Mouse (Mus musculus) forebrain, postnatal 0 days (tissue): Measurements from ENCODE around the gene Tpst1. TPM values are rescaled to one million over a fixed set of nuclear protein-coding genes. Genes with fewer than 3 reads are reported as not detected.

Experiments
- ATAC-seq: fragments of 200-750 bp; cut with Nextera tagmentation; 2 replicates; pipeline ENCODE4 v1.8.0; 2017; ENCODE audit warnings: mild to moderate bottlenecking, moderate library complexity
- DNase-seq: peaks from one replicate; pipeline ENCODE4 v3.0.0-alpha.2; 2015
- H3K27ac ChIP-seq: fragments of 300-500 bp; sonication (generic); 2 replicates; pipeline ENCODE4 v1.5.1; 2014; ENCODE audit warnings: low read depth, mild to moderate bottlenecking, antibody characterized with exemption, low read length, moderate library complexity, mixed read lengths
- H3K27me3 ChIP-seq: fragments of 300-500 bp; sonication (generic); 2 replicates; pipeline ENCODE4 v1.6.1; 2014; ENCODE audit warnings: mild to moderate bottlenecking, low read length, mixed read lengths; ENCODE audit not compliant: insufficient read depth
- H3K36me3 ChIP-seq: fragments of 300-500 bp; sonication (generic); 2 replicates; pipeline ENCODE4 v1.6.1; 2014; ENCODE audit warnings: mild to moderate bottlenecking, moderate library complexity; ENCODE audit not compliant: insufficient read depth
- H3K4me1 ChIP-seq: fragments of 300-500 bp; sonication (generic); 2 replicates; pipeline ENCODE4 v1.6.1; 2014; ENCODE audit warnings: antibody characterized with exemption; ENCODE audit not compliant: insufficient read depth
- H3K4me2 ChIP-seq: fragments of 300-500 bp; sonication (generic); 2 replicates; pipeline ENCODE4 v1.6.1; 2014; ENCODE audit warnings: low read depth, mild to moderate bottlenecking, moderate library complexity
- H3K4me3 ChIP-seq: fragments of 300-500 bp; sonication (generic); 2 replicates; pipeline ENCODE4 v1.5.1; 2014; ENCODE audit warnings: low read depth, low read length, mixed read lengths
- H3K9ac ChIP-seq: fragments of 300-500 bp; sonication (generic); 2 replicates; pipeline ENCODE4 v1.6.1; 2014; ENCODE audit warnings: mild to moderate bottlenecking
- H3K9me3 ChIP-seq: fragments of 300-500 bp; sonication (generic); 2 replicates; pipeline ENCODE4 v1.6.1; 2016; ENCODE audit warnings: low read length
- CTCF ChIP-seq: sonication (generic); IDR thresholded peaks from 2 replicates; pipeline ENCODE4 v1.5.1; 2016; ENCODE audit warnings: antibody characterized with exemption, control low read depth, low read depth
- WGBS: fragments of 180-500 bp; shearing (Covaris S2); extraction: QIAGEN DNeasy Blood & Tissue Kit; methylation state at CpG from one replicate; pipeline ENCODE4 v1.1.7; 2014; 5-methylcytosine and 5-hydroxymethylcytosine counted together
- polyA plus RNA-seq: library from polyadenylated mRNA; unstranded; fragments of >200 nt; fragmentation: Nextera tagmentation; extraction: Ambion mirVana; gene quantifications from 2 replicates; pipeline ENCODE4 v1.2.1, GENCODE M21; 2015
- total RNA-seq: library from RNA; depleted of rRNA; stranded (reverse); fragments of >200 nt; gene quantifications from 2 replicates; pipeline ENCODE4 v1.2.3, GENCODE M21; 2014

Tpst1 gene
- total and polyA plus RNA-seq, 2 experiments from 2014 or later, result 55.3 to 55.4 TPM

DNA sequence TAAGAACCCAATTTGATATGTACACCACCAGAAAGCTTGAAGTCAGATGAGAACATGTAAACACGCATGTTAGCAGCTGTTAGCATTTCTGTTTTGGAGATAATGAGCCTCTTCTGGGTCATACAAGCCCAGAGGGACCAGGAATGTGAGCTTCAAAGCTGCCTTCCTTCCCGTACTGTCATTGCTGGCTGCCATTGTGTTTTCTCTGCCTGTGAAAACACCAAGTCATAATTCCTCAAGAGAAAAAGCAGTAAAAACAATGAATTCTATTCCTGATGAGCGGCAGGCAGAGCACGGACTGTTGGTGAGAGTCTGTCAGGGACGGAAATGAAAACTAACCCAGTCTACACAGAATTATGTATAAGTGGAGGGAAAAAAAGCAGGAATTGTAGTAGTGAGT, 51.1 kb downstream of the Tpst1 start:
- 79% methylated on average over 5 of the region's 5 CpGs for WGBS
- no peak for TF ChIP-seq CTCF
- Histone ChIP-seq H3K9me3 (no peaks in the 10 kb centered on the region), H3K4me2 (no peak overlapping the region), H3K9ac (no peak overlapping the region), H3K36me3 (no peaks in the 10 kb centered on the region), H3K27me3 (no peaks in the 10 kb centered on the region), H3K27ac (no peak overlapping the region), H3K4me1 (no peaks in the 10 kb centered on the region), H3K4me3 (no peak overlapping the region)
- ATAC-seq, result no peak
- no peak for DNase-seq

DNA sequence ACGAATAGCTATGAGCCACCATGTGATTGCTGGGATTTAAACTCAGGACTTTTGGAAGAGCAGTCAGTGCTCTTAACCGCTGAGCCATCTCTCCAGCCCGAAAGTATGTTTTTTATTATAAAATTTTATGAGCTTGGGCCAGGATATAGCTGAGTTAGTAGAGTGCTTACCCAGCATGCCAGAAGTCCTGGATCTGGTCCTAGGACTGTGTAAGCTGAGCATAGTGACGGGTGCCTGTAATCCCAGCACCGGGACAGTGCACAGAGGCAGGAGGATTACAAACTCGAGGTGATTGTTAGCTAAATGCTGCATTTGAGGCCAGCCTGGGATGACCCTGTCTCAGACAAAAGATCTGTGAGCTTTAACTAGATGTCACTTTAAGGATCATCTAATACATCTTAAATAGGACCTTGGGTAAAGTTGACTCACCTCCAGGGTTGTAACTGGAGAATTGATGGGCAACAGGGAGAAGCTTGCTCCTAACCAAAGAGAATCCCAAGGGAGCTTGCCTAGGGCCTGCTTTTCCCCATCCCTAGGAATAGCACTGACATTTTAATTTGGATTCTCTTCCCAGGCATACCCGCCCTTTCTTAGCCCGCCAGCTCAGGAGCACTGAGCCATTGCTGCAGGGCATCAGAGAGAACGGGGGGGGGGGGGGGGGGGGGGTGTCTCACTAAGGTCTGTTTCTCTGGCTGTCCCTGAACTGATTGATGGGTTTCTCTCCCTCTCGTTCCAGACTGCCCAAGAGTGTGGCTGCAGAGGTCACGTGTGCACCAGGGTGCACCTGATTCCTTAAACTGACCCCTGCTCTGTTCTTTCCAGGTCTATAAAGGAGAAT, 55.8 kb downstream of the Tpst1 start:
- H3K4me2 ChIP-seq, result no peak overlapping the region
- DNase-seq (no peak), ATAC-seq (no peak)
- H3K9me3 ChIP-seq, result no peaks in the 10 kb centered on the region
- no peak overlapping the region for H3K9ac ChIP-seq
- no peaks in the 10 kb centered on the region for H3K4me1 ChIP-seq
- no peak overlapping the region for H3K4me3 ChIP-seq
- no peak for TF ChIP-seq CTCF
- 80% methylated on average over 10 of the region's 11 CpGs for WGBS
- no peaks in the 10 kb centered on the region for H3K36me3 ChIP-seq
- no peaks in the 10 kb centered on the region for H3K27me3 ChIP-seq
- H3K27ac ChIP-seq, result no peak overlapping the region

DNA sequence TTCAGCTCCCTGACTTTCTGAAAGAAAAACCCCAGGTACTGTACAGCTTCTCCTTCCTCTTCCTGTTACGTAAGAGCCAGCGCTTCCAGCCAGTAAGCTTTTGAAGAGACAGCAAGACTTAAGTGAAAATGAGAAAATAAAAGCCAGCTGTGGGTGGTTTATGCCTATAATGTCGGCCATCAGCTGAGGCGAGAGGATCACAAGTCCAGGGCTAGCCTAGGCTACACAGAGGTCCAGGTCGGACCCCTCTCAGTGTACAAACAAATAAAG, 56.3 kb downstream of the Tpst1 start:
- no peak overlapping the region for H3K4me3 ChIP-seq
- no peaks in the 10 kb centered on the region for H3K36me3 ChIP-seq
- TF ChIP-seq CTCF, result no peak
- no peak overlapping the region for H3K9ac ChIP-seq
- H3K27ac ChIP-seq, result no peak overlapping the region
- no peaks in the 10 kb centered on the region for H3K27me3 ChIP-seq
- no peak overlapping the region for H3K4me2 ChIP-seq
- 85% methylated on average over 5 of the region's 5 CpGs for WGBS
- no peak for DNase-seq
- H3K9me3 ChIP-seq, result no peaks in the 10 kb centered on the region
- no peak for ATAC-seq
- H3K4me1 ChIP-seq, result no peaks in the 10 kb centered on the region

DNA sequence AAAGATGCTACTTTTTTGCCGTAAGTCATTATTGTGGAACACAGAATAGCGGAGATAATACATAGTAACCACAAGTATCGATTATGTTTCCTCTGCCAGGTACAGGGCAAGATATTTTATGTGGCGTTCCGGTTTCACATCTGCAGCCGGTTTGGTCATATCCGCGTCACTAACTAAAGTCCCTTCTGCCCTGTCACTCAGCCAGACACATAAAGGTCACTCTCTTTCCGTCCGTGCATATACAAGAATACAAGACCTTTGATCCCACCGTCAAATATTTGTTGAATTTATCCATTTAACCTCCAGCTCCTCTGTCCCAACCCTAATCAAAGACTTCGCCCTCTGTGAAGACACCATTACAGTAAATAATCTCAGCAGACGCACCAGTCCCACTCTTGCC, 63.5 kb downstream of the Tpst1 start:
- H3K4me2 ChIP-seq, result no peak overlapping the region
- TF ChIP-seq CTCF, result no peak
- no peak overlapping the region for H3K9ac ChIP-seq
- WGBS, result 95% methylated on average over 13 of the region's 13 CpGs
- H3K27me3 ChIP-seq, result no peaks in the 10 kb centered on the region
- DNase-seq (no peak), ATAC-seq (no peak)
- H3K9me3 ChIP-seq, result no peaks in the 10 kb centered on the region
- H3K4me1 ChIP-seq, result no peaks in the 10 kb centered on the region
- H3K27ac ChIP-seq, result no peak overlapping the region
- no peak overlapping the region for H3K4me3 ChIP-seq
- peaks cover 4% of the 10 kb centered on the region; the same call in 1 of the 2 replicates for H3K36me3 ChIP-seq

DNA sequence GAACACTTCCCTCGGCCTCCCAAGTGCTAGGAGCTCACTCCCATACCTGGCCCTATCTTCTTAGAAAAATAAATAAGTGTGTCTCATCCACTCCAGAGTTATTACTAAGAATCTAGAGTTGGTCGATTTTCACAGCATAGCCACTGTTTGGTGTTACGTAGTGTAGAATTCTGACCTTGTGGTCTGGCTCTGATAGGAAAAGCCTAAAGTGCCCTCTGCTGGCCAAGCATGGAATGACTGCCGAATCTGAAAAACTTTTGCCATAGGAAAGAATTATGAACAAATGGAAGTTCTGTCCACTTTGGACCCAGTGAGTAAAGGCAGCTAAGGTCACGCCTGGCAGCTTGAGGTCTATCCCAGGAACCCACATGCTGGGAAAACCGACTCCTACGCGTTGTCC, 66.3 kb downstream of the Tpst1 start:
- H3K9ac ChIP-seq, result no peak overlapping the region
- H3K4me2 ChIP-seq, result no peak overlapping the region
- 29% methylated on average over 8 of the region's 8 CpGs for WGBS
- no peak overlapping the region for H3K27ac ChIP-seq
- ATAC-seq, result no peak
- DNase-seq, result peak; percentile 81
- H3K9me3 ChIP-seq, result no peaks in the 10 kb centered on the region
- peaks cover 5% of the 10 kb centered on the region; the same call in 1 of the 2 replicates for H3K4me1 ChIP-seq
- no peak overlapping the region for H3K4me3 ChIP-seq
- TF ChIP-seq CTCF, result peak; percentile 90
- peaks cover 4% of the 10 kb centered on the region; the same call in 1 of the 2 replicates for H3K36me3 ChIP-seq
- H3K27me3 ChIP-seq, result no peaks in the 10 kb centered on the region

DNA sequence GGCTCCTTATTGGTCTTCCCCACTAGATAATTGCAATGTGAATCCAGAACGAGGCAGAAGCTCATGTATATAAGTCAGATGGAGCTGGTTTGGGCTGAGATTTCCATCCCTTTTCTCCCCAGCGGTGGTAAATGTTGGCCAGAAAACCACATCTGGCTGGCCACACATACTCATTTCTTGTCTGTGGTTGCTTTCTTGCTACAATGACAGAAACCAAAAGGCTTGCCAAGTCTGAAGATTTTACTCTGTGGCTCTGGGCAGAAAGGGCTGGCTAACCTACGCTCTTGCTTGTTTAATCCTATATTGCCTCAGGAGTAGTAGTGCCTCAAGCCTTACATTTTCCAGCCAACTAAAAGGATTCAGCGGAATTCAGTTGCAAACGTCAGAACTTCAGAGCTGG, 68.0 kb downstream of the Tpst1 start:
- Histone ChIP-seq H3K27me3 (no peaks in the 10 kb centered on the region), H3K27ac (no peak overlapping the region), H3K4me3 (no peak overlapping the region), H3K4me2 (no peak overlapping the region), H3K4me1 (peaks cover 14% of the 10 kb centered on the region; the same call in 1 of the 2 replicates), H3K36me3 (no peaks in the 10 kb centered on the region; the same call in 1 of the 2 replicates), H3K9me3 (no peaks in the 10 kb centered on the region), H3K9ac (no peak overlapping the region)
- TF ChIP-seq CTCF, result no peak
- 86% methylated on average over 5 of the region's 5 CpGs for WGBS
- ATAC-seq (no peak), DNase-seq (no peak)

DNA sequence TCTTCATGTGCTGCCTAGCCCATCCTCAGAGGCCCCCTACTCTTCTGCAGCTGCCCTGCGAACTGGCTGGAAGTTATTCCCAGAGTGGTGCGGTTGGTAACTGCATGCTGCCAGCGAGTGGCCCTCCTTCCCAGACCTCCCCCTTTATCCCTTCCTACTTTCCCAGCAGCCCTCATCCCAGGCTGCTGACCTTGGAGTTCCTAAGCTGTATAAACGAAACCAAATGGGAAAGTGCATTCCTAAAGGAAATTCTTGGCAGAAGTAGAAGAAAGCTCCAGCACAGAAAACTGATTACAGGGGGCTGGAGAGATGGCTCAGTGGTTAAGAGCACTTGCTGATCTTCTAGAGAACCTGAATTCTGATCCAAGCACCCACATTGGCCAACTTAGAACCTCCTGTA, 68.9 kb downstream of the Tpst1 start:
- Histone ChIP-seq H3K27me3 (no peaks in the 10 kb centered on the region), H3K4me3 (no peak overlapping the region), H3K9ac (no peak overlapping the region), H3K4me2 (no peak overlapping the region), H3K9me3 (no peaks in the 10 kb centered on the region), H3K27ac (no peak overlapping the region), H3K36me3 (no peaks in the 10 kb centered on the region; the same call in 1 of the 2 replicates), H3K4me1 (peaks cover 16% of the 10 kb centered on the region; the same call in 1 of the 2 replicates)
- ATAC-seq (no peak), DNase-seq (no peak)
- no peak for TF ChIP-seq CTCF
- WGBS, result 61% methylated on average over 4 of the region's 4 CpGs
